Mouse (Mus musculus): ENCODE measurements around the gene Il1rn.

DNA sequence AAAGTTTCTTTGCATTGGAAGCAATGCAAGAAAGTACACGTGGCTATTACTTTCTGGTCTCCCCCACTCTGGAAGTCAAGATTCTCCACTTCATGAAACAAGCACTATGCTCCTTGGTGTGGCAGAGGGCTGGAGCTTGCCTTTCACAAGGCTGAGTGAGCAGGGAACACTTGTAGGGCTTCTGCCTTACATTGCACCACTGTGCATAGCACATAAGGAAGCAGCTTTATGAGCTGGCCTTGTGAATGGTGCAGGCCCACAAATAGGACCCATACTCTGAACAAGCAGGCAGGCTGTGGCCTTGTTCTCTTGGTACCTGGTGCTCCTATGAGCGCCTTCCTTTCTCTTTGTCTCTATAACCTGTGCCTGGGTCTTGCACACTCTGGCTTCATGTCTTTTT, 56.6 kb downstream of the Il1rn start:
- TF ChIP-seq CTCF (IDR thresholded peaks at IDR 0.05; ENCODE audit: control insufficient read depth, insufficient read depth, insufficient replicate concordance, low read depth, low read length) = no peak
- TF ChIP-seq POLR2A (IDR thresholded peaks at IDR 0.05; ENCODE audit: control insufficient read depth, low read depth, low read length) = no peak

Data from testis, adult 2 months (tissue).